Mouse (Mus musculus): ENCODE results near the gene Rcl1.

Gene Rcl1

DNA sequence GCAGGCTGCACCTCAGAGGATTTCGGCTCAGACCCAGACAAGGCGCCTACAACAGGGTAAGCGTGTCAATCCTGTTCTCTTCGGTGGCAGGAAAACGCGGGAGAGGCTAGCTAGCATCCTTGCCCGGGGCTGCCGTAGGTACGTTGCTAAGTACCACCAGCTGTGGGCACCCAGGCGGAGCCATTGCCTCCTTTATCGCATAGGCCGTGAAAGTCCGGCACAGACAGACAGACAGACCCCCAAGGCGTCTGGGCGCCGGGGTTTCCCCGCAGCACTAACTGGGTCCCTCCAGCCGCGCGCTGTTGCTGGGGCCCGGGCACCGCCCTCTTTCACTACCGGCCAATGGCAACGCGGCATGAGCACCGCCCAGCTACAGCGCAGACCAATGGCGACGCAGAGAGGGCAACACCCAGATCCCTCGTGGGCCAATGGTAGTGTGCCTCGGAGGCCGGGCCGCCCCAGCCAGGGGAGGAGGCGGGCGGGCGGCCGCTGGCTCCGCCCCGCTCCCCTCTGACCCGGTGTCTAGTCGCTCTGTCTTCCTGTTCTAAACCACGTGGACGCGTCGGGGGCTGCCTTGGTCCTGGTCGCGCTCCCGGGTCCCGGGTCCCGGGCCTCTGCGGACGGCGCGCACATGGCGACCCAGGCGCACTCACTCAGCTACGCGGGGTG is at the start of gene Rcl1:
Rcl1 (plus strand) TSS at position 502 of the 669 bp plus-strand sequence.
- peak; percentile 96 to 97 for DNase-seq (ENCODE audit: inconsistent age in 2 of 2, low spot score in 1 of 2)

DNA sequence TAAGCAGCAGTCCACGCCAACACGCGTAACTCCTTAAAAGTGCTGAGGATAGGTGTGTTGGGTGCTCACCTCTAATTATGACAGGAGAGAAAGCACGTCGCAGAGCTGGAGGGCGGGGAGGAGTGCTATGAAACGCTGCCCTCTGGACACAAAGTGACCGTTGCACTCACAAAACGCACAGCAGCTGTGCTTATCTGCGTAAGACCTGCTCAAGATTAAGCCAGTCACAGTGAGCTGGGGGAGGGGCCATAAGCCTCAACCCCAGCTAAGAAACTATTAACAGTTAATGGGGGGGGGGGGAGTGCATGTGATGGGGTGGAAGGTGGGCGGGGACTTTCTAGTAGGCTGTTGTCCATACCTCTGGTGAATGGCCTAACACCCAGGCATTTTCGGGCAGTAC is 48.4 kb upstream of the Rcl1 start:
- no peak for DNase-seq (ENCODE audit: inconsistent age in 2 of 2, low spot score in 1 of 2)

DNA sequence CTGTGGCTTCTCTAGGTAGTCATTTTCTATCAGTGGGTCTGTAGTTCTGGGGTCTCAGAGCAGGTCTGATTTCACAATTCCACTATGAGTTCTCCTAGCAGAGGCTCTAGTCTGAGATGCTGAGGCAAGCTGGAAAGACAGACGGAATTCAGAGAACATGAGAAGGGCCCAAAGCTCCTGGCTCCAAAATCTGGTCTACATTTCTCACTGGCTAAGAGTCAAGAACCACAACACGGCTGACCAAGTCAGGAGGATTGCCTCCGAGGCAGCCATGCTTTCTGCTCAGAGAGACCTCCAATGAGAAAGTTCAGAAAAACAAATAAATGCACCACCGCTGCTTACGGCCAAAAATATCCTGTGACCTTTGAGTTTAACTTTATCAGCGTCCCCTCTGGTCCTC is 46.6 kb upstream of the Rcl1 start:
- DNase-seq (ENCODE audit: inconsistent age in 2 of 2, low spot score in 1 of 2) = no peak

DNA sequence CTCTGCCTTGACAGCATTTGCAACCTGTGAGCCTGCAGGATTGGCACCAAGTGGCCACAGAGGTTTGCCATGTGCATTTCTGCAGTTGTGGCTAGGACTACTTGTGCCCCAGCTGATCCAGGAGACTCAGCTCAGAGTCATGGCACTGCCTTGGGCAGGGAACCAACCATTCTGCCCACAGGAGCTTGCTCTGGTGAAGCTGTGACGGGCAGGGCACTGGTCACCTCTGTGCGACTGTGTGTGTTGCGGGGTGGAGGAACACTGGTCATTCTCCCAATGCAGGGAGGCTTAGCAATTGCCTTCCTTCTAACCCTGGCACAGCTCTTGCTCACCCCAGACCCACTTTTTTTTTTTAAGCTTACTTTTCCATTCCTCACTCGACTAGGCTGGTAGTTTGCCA is 45.7 kb upstream of the Rcl1 start:
- no peak for DNase-seq (ENCODE audit: inconsistent age in 2 of 2, low spot score in 1 of 2)

DNA sequence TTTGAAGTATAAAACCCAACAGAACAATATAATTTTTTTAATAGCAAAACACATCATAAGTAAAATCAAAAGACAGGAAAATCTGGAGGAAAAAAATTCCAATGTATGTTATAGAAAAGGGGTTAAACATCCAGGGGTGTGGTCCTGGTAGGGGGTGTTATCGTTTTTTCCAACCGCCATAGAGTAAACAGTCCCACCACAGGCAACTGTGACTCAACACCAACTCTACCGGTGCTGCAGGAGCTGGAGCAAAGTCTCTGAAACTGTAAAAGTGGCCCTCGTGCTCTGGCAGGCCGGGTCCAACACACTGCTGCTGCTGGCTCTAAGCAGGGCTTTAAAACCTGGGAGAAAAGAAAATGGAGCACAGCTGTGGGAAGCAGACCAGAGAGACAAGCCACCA is 42.4 kb upstream of the Rcl1 start:
- DNase-seq (ENCODE audit: inconsistent age in 2 of 2, low spot score in 1 of 2) = no peak

DNA sequence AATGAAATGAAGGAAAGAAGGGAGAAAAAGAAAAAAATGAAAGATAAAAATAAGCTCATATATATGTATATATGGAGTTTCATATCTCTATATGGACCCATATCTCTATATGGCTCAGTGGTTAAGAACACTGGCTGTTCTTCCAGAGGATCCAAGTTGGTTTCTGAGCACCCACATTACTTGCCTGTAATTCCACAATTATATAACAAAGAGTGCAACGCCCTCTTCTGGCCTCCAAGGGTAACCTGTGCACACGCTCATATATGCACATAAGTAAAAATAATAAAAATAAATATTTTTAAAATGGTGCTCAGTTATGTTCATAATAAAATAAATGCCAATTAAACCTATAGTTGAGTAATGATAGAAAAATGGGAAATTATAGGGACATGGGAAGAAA is 41.5 kb upstream of the Rcl1 start:
- DNase-seq (ENCODE audit: inconsistent age in 2 of 2, low spot score in 1 of 2) = no peak

DNA sequence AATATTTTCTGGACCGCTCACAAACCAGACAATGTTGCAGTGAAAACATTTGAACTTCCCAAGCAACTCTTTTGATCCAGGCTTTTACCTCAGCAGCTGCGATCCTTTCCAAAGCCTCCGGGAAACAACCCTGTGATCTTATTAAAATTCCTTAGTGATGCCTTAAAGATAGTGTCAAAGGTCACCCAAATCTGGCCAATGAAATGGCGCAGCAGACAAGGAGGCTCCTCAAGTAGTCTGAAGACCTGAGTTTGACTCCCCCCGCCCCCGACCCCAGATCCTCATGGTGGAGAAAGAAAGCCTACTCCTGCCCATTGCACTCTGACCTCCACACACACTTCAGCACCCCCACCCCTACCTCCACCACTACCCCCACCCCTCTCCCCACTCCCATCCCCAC is 40.9 kb upstream of the Rcl1 start:
- DNase-seq (ENCODE audit: inconsistent age in 2 of 2, low spot score in 1 of 2) = no peak

DNA sequence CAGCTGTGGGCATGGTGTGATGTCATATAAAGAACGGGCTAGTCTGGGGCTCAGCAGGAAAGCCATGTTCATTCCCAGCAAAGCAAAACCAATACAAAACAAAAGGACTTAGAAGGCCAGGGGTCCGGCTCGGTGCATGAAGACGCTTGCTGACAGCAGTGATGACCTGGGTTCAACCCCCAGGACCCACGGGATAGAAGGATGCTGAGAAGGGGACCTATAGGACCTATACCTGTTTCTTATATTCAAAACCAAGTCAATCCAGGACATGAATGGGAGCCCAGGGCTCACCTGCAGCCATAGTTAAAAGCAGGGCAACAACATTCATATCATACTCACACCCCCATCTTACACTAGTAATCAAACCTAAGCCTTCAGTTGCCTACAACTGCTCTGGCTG is 38.2 kb upstream of the Rcl1 start:
- DNase-seq (ENCODE audit: inconsistent age in 2 of 2, low spot score in 1 of 2) = no peak

DNA sequence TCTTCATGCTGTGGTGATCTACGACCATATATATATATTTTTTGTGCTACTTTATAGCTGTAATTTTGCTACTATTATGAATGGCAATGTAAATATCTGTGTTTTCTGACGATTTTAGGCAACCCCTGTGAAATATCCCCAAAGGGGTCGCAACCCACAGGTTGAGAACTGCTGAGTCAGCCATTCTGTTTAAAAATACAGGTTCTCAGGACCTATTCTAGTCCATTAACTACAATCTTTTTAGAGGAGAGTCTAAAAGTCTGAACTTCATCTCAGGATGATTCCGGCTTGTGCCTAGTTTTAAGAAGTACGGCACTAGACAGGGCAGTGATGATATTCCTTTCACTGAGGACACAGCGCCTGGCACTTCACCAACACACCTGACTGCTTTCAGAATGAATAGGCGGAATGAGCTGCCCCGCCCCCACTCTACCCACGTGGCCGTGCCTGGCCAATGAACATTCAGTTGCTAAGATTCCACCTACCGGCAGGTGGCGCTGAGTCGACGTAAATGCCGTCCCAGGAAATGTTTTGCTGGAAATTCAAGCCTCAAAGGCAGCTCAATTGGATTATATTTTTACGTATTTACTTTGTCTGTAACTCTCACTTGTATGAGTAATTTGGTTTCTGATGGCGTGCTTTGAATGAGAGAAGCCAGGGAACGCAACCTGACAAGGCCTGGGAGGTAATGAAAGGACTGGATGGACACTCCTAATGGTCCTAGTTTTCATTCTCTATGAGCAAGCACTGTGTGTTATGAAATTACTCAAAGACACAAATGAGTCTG is 37.4 kb upstream of the Rcl1 start:
- DNase-seq (ENCODE audit: inconsistent age in 2 of 2, low spot score in 1 of 2) = peak; percentile 91 to 97

DNA sequence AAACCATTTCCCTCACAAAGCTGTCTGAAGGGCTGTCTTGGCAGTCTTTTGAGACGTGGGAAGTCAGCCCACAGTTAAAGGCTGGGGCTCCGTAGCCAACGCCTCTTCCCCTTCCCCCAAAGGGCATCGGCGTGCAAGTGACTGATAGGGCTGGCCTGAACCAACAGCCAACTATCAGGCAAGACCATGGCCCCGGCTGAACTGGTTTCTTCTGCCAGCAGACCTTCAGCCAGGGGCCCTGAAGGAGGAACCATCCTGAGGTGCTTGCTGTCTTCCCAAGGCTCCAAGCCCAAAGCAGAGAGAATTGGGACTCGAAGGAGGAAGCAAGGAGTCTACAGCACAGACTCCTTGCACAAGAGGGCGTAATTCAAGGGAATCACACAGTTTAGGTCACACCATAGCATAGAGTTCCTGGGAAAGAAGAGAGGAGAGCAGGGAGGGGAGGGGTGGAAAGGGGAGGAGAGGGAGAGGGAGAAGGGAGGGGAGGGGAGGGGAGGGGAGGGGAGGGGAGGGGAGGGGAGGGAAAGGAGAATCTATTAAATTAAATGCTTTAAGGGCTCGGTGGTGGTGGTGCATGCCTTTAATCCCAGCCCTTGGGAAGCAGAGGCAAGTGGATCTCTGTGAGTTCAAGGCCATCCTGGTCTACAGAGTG is 36.6 kb upstream of the Rcl1 start:
- peak; percentile 48 to 86 for DNase-seq (ENCODE audit: inconsistent age in 2 of 2, low spot score in 1 of 2)

DNA sequence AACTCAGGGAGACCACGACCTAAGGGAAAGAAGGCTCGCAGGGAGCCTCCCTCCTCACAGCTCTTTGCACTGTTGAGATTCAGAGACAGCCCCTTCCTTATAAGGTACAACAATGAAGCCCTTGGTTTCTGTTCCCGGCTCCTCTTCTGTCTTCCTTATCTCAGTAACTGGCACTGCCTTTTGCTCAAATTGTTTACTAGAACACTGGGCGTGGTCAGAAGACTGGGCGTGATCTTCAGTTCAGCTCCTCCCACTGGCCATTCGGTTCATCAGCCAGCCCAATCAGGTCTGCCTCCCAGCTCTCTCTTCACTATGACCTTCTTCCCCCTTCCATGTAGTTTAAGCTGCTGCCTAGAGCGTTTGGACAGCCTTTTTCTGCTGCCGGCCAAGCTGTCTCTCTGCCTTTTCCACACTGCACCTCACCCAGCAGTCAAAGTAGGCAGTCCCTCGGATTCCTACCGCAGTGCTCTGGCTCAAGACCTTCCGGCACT is 34.1 kb upstream of the Rcl1 start:
- DNase-seq (ENCODE audit: inconsistent age in 2 of 2, low spot score in 1 of 2) = peak; percentile 83 to 94

DNA sequence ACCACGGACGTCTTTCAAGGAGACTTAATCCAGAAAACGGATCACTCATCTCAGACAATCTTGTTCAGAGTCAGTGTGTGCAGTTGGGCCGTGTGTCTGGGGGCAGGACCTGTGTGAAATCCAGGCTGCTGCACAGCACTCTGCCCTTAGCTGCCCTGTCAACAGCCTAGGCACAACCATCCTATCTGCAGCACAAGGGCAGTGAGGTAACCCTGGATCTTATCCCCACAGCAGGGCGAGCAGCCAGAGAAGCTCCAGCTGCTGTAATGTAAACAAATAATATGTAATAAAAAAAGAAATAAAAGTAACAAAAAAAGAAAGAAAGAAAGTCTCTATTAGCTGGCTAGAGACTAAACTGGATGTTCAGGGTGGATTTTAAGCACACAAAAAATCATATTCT is 32.0 kb upstream of the Rcl1 start:
- no peak for DNase-seq (ENCODE audit: inconsistent age in 2 of 2, low spot score in 1 of 2)

DNA sequence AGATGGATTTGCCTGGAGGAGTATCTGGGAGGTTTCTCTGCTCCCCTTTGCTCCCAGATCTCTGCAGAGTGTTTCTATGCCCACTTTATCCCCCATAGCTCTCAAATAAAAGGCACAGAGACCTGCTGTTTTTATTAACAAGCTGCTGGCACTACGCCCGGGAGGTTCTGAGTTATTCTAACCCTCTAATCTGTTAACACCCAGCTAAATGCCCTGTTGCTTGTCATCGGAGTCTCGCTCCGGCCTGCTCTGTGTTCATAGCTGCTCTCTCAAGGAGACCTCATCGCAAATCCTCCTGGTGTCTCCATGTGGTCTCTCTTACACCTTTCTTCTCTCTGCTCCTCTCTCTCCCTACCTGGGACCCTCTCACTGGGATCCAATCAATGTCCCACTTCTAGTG is 26.4 kb upstream of the Rcl1 start:
- no peak for DNase-seq (ENCODE audit: inconsistent age in 2 of 2, low spot score in 1 of 2)

DNA sequence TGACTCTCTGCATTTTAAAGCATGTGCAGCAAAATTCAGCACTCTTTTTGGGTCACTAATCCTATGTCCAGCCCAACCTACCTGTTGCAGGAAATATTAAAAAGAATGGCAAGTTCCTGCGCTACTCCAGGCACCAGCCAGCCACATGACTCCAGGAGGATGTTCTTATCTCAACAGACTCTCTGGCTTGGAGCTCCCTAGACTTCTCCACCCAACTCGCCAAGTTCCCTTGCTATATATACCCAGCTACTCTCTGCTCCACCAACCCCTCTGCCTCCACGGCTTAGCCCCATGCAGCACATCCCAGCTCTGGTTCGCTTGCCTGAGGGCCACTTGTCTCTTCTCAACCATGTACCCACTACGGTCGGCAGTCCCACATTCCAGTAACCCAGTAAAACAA is 12.5 kb upstream of the Rcl1 start:
- no peak for DNase-seq (ENCODE audit: inconsistent age in 2 of 2, low spot score in 1 of 2)

DNA sequence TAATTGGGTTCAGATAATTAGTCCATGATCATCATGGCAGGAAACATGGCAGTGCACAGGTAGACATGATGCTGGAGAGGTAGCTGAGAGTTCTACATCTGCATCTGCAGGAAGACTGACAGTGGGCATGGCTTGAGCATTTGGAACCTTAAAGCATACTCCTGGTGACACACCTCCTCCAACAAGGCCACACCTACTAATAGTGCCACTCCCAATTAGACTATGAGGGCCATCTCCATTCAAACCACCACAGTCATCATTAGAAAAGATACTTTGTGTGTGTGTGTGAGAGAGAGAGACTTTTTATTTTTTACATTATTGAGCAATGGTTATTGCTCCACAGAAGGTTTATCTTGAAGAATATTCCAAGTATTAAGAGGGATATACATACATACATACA is 9.0 kb upstream of the Rcl1 start:
- no peak for DNase-seq (ENCODE audit: inconsistent age in 2 of 2, low spot score in 1 of 2)

DNA sequence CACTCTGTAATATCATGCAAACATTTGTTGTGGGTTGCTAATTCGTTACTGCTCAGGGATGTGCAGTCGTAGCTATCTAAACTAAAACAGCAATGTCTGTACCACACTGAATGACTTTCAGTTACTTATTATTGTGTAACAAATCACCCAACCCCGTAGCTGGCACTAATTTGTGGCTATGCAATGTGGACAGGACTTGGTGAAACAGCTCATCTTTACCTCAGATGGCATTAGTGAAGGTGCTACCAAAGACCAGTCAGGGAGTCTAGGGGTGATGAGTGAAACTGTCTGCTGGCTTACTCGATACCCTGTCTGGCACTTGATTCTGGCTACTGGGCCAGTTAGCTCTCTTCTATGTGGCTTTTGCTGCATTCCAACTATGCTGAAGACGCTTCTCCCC is 2.1 kb upstream of the Rcl1 start:
- DNase-seq (ENCODE audit: inconsistent age in 2 of 2, low spot score in 1 of 2) = no peak

DNA sequence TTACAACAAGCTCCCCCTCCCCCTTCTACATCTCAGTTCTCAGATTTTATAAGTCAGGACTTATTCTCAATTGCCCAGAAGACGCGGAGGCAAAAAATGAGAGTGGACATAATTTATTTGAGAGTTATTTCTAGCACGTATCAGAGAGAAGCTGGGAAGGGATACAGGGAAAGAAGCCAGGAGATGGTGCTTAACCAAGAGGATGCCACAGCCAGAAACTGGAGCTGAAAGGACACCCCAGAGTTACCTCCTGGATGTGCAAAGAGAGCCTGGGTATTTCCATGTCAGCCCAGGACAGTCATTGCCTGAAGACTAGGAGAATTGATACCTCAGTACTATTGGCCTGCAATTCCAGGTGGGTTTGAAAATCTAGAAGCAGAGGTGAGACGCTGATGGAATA is 1.6 kb upstream of the Rcl1 start:
- no peak for DNase-seq (ENCODE audit: inconsistent age in 2 of 2, low spot score in 1 of 2)

DNA sequence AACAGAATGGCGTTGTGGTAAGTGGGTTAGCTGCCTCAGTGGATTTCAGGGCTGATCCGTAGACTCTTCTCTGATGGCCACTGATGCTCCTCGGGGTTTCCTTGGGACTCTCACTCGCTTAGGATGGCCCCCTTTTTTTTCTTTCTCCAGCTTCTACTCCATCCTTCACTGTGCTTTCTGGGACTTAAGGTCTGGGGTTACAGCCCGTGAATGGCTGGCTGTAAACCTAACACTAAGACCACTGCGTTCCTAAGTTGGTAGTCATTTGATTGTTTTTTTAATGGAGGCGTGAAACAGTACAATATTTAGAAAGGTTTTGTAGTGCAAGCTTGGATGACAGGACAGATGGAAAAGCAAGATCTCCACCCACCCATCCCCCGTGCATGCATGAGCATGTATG is 914 bp upstream of the Rcl1 start:
- no peak for DNase-seq (ENCODE audit: inconsistent age in 2 of 2, low spot score in 1 of 2)

DNA sequence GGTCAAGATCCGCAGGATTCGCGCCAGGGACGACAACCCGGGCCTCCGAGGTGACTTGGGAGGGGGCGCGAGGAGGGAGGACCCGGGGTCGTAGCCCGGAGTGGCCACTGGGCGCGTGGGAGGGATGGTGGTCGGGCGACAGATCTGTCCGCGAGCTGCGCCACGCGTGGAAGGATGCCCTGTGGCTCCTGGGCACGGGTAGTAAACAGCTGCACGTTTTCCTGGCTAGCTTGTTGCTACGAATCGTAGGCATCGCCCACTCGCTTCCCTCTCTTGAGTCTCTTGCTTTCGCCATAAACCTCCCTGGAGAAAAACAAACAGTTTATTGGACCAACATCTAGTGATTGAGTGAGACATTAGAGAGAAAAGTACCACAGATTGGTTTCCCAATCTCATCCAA is 416 bp downstream of the Rcl1 start:
- DNase-seq (ENCODE audit: inconsistent age in 2 of 2, low spot score in 1 of 2) = no peak

DNA sequence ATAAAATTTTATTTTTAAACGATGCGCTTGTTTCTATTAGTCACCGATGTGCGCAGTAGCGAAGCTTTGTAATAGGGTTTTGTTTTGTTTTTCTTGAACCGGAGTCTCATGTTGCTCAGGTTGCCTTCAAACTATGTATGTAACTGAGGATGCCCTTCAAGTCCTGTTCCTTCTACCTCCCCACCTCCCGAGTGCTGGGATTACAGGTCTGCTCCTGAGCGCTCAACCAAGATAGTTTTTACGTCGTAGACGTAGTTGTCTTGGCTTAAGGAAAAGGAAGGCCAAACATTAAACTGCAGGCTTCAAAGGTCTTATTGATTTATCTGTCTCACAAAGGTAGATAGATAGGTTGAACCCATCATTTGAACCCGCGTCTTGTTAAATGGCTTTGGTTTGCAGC is 923 bp downstream of the Rcl1 start:
- DNase-seq (ENCODE audit: inconsistent age in 2 of 2, low spot score in 1 of 2) = peak in 1 of 2 experiments; percentile 42

DNA sequence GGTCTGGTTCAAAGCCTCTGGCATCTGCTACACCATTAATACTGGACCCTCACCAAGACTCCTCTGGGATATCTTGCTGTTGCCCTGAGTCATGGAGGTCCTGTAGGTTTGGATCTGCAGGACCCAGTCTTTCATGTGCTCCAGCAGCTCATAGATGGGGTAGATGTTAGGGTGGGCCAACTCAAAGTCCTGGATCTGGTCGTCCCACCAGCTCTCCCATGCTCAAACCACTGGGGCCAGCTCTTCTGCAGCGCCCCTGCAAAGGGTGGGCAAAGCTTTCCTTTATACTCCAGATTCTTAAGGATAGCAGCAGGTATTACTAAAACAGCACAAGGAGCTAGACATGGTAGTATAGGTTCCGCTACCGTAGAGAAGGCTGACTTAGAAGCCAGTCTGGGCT is 4.6 kb downstream of the Rcl1 start:
- no peak for DNase-seq (ENCODE audit: inconsistent age in 2 of 2, low spot score in 1 of 2)

DNA sequence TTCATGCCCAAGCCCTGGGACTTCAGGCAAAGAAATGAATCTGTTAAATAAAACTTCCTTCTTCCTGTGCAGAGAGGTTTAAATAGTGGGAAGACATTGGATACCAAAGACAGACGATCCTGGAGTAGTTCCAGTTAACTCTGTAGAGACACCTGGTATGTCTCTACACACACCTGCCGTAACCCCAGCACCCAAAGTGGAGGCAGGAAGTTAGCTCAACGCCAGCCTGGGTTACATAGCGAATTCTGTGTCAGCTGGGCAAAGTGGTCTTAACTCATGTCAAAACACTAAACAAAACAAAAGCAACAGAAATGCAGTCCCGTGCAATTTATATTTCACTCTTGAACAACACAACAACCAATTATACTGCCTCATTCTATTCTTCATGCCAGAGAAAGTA is 5.1 kb downstream of the Rcl1 start:
- no peak for DNase-seq (ENCODE audit: inconsistent age in 2 of 2, low spot score in 1 of 2)
